ENCODE assay signal across 8 mouse cellular contexts in the genomic region with DNA sequence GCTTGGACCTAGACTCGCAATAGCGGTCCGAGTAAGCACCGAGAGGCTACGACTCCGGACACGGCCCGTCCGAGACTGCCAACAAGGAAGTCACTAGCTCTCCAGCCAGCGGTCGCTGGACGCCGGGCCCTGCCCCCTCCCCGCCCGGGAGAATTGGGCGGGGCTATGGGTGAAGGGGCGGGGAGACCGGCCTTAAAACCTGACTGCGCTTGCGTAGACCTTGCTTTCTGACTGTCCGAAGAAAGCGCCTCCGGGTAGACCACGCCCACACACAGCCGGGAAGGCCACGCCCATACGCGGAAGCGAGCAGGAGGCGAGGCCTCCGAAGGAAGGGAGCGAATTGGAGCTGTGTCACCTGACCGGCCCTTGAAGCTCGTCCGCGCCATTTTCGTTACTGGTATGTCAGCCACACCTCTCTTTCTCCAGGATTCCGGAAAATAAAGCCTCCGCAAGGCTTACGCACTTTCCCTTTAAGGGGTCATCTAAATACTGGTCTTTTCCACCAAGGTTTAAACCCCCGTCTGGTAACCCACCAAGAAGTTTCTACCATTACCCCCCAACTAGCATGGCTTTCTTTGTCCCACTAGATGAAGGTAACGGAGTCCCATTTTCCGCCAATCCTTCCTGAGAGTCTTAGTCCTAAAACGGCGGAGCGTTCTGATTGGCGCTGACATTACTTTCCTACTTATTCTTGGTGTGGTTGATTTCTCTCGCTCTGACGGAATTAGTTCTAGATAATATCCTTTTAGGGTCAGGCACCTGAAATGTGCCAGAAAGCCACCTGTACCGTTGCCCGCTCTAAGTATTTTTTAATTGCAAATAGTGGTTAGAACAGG. TPM values are rescaled to one million over a fixed set of nuclear protein-coding genes. Genes with fewer than 3 reads are reported as not detected.
A peak's percentile ranks its signal among the peaks of the same experiment; 100 is the strongest.
DNase-seq lines count a peak whose midpoint lies in the region; ATAC-seq and TF ChIP-seq lines count a peak whose summit lies in the region.

A gene (minus strand): TSS at position 141 of the 836 bp plus-strand sequence.

- H3K36me3 ChIP-seq in hindbrain, embryonic 14.5 days (replicated peaks; ENCODE audit: control insufficient read depth, insufficient read depth), result no peaks in the 10 kb centered on the region

- WGBS in hindbrain, embryonic 14.5 days, result under 1% methylated on average over 51 of the region's 51 CpGs

- CTCF ChIA-PET in Patski (lab: Charles Lee), result interaction anchor here (0.7 kb wide), 1 partner anchor 78 kb away, joined by 3 read pairs; no protein-coding TSS in a partner anchor

- in situ Hi-C loops in Patski (cut with MboI; ENCODE audit: low pct_unique_long_range_greater_than_20kb), result no loop called here

- POLR2A ChIA-PET in Patski (lab: Charles Lee), result interaction anchor here (1.3 to 2.0 kb wide), 2 partner anchors 148 to 205 kb away, joined by 3 to 6 read pairs; no protein-coding TSS in a partner anchor

- no peaks in the 10 kb centered on the region for H3K9me3 ChIP-seq in hindbrain, embryonic 14.5 days (ENCODE audit: control insufficient read depth, low read length)

- H3K9ac ChIP-seq in hindbrain, embryonic 14.5 days, result peak within 1 kb of the TSS; percentile 59

- peak within 1 kb of the TSS; percentile 67 for H3K27ac ChIP-seq in hindbrain, embryonic 14.5 days

- H3K4me3 ChIP-seq in hindbrain, embryonic 14.5 days (replicated peaks; ENCODE audit: low read length), result peak within 1 kb of the TSS; percentile 51

- H3K4me2 ChIP-seq in hindbrain, embryonic 14.5 days (replicated peaks), result peak within 1 kb of the TSS; percentile 61

- H3K4me1 ChIP-seq in hindbrain, embryonic 14.5 days (replicated peaks; ENCODE audit: control insufficient read depth, insufficient read depth, low read length), result peaks cover 10% of the 10 kb centered on the region; the same call in 1 of the 2 replicates

- peak; percentile 98 for DNase-seq in Patski (ENCODE audit: low read depth, low spot score)
- peak; percentile 96 to 97 for DNase-seq in cerebellum, postnatal 14 days
- peak; percentile 83 to 95 for DNase-seq in frontal cortex, postnatal 25 days (ENCODE audit: low spot score in 2 of 2)
- peak; percentile 97 for DNase-seq in hindbrain, embryonic 14.5 days (ENCODE audit: low spot score)
- peak; percentile 96 to 97 for DNase-seq in layer of hippocampus, postnatal 36 days
- peak; percentile 100 for DNase-seq in lung, postnatal 36 days
- peak; percentile 98 for DNase-seq in retina, postnatal 1 day
- peak; percentile 99 to 100 for DNase-seq in urinary bladder, adult 18-20 months (ENCODE audit: low spot score in 2 of 2)

- TF ChIP-seq CTCF in Patski (IDR thresholded peaks at IDR 0.05), result no peak

- peak; percentile 84 for ATAC-seq in Patski
- peak; percentile 97 for ATAC-seq in hindbrain, embryonic 14.5 days (ENCODE audit: low FRiP score)

- H3K27me3 ChIP-seq in Patski, result no peaks in the 10 kb centered on the region
- peaks cover 34% of the 10 kb centered on the region for H3K27me3 ChIP-seq in hindbrain, embryonic 14.5 days (ENCODE audit: control insufficient read depth, insufficient read depth, low read length)

RNA-seq across cellular contexts. Expression of the gene that starts here (rescaled TPM):
- 83.3 TPM for polyA plus RNA-seq in Patski (2021)
- polyA plus RNA-seq in hindbrain, embryonic 14.5 days (2014; fragmentation: Nextera tagmentation; extraction: Ambion mirVana), result 33.1 and 38.6 TPM in 2 replicates
- 10 to 100 TPM; 16.7 to 16.9 TPM for total RNA-seq in layer of hippocampus, postnatal 36 days (2021)

Comparison
In these comparisons a context has a peak if more than half of its experiments do, and no peak if none do; other contexts are left out.
1. Peak in every context shown above with its lines: DNase-seq, ATAC-seq, H3K4me3 ChIP-seq and H3K27ac ChIP-seq.